Mouse (Mus musculus): Measurements from ENCODE around the gene Akap1. TPM values are rescaled to one million over a fixed set of nuclear protein-coding genes. Genes with fewer than 3 reads are reported as not detected.

Akap1 gene
- polyA plus RNA-seq, 1 experiment, result 24.8 TPM

DNA sequence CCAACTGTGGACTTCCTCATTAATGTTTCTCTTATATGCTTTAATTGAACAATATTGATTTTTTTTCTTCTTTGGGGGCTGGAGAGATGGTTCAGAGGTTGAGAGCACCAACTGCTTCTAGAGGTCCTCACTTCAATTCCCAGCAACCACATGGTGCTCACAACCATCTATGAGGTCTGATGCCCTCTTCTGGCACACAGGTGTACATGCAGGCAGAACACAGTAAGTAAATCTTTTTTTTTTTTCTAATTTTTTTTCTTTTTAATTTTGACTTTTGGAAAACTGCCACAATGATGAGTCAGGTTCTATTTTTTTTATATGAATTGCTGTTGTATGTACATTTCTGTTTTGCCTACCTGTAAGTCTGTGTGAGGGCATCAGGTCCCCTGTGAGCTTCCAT is 35.9 kb downstream of the Akap1 start:
- H3K79me3 ChIP-seq (ENCODE audit: low read depth), result no peaks in the 10 kb centered on the region
- no peaks in the 10 kb centered on the region for H3K79me2 ChIP-seq (ENCODE audit: control insufficient read depth, insufficient read depth)
- H3K36me3 ChIP-seq (ENCODE audit: control insufficient read depth, insufficient read depth), result peaks cover 21% of the 10 kb centered on the region
- no peak for TF ChIP-seq MYOG (IDR thresholded peaks at IDR 0.05; ENCODE audit: control insufficient read depth, extremely low read depth, insufficient read length)
- no peak for TF ChIP-seq FOSL1 (IDR thresholded peaks at IDR 0.05; ENCODE audit: insufficient read depth, low read length, poor library complexity, severe bottlenecking)
- no peak for TF ChIP-seq MAX (IDR thresholded peaks at IDR 0.05)
- no peak for TF ChIP-seq MYOD1 (IDR thresholded peaks at IDR 0.05; ENCODE audit: control insufficient read depth, insufficient read length, low read depth)
- TF ChIP-seq USF1 (IDR thresholded peaks at IDR 0.05; ENCODE audit: low read depth), result no peak
- no peak for TF ChIP-seq CEBPB (IDR thresholded peaks at IDR 0.05; ENCODE audit: low read depth)
- TF ChIP-seq CTCF (IDR thresholded peaks at IDR 0.05; ENCODE audit: control insufficient read depth, insufficient read depth, insufficient read length), result no peak
- H3K27me3 ChIP-seq (ENCODE audit: control insufficient read depth, insufficient read depth, insufficient read length), result no peaks in the 10 kb centered on the region
- no peak overlapping the region for H3ac ChIP-seq (ENCODE audit: control insufficient read depth, insufficient read length, low read depth)
- H3K4me3 ChIP-seq (ENCODE audit: insufficient read depth, poor library complexity, severe bottlenecking), result no peak overlapping the region

DNA sequence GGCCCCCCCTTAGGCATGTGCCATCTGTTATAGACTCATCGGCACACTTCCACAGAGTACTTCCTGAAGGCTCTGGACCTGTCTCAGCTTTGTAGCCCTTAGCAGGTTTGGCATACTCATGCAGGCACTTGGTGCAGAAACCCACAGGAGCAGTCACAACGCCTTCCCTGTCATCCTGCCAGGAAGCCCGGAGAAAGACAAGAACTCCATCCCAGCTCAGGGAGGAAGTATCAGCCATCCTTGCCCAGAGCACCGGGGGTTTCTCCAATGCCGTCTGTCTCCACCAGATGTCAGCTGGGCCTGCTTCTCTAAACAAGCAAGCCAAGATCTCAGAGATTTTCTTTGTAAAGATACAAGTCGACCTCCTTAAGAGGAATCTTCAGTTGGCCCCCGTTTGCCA is 38.5 kb downstream of the Akap1 start:
- TF ChIP-seq MYOD1 (IDR thresholded peaks at IDR 0.05; ENCODE audit: control insufficient read depth, insufficient read length, low read depth) (no peak), USF1 (IDR thresholded peaks at IDR 0.05; ENCODE audit: low read depth) (no peak), CEBPB (IDR thresholded peaks at IDR 0.05; ENCODE audit: low read depth) (no peak), CTCF (IDR thresholded peaks at IDR 0.05; ENCODE audit: control insufficient read depth, insufficient read depth, insufficient read length) (no peak), MYOG (IDR thresholded peaks at IDR 0.05; ENCODE audit: control insufficient read depth, extremely low read depth, insufficient read length) (no peak), FOSL1 (IDR thresholded peaks at IDR 0.05; ENCODE audit: insufficient read depth, low read length, poor library complexity, severe bottlenecking) (no peak), MAX (IDR thresholded peaks at IDR 0.05) (no peak)
- Histone ChIP-seq H3K27me3 (ENCODE audit: control insufficient read depth, insufficient read depth, insufficient read length) (no peaks in the 10 kb centered on the region), H3K4me3 (ENCODE audit: insufficient read depth, poor library complexity, severe bottlenecking) (no peak overlapping the region), H3ac (ENCODE audit: control insufficient read depth, insufficient read length, low read depth) (no peak overlapping the region), H3K36me3 (ENCODE audit: control insufficient read depth, insufficient read depth) (peaks cover 10% of the 10 kb centered on the region), H3K79me2 (ENCODE audit: control insufficient read depth, insufficient read depth) (no peaks in the 10 kb centered on the region), H3K79me3 (ENCODE audit: low read depth) (no peaks in the 10 kb centered on the region)

DNA sequence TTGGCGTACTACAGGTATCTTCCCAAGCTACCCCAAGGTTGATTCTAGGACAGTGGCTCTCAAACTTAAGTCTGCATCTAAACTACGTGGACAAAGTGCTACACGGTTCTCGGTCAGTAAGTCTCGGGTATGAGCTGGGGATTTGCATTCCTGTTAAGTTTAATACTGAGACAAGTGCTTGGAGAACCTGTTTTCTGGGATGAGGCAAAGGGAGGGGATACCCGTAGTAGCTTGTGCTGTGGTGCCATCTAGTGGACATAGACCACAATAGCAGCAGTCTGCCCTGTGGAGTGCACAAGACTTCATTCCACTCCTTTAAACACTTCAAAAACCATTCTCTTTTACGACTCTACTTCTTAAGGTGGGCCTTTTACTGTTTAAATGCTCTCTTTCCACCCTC is 41.4 kb downstream of the Akap1 start:
- TF ChIP-seq CEBPB (IDR thresholded peaks at IDR 0.05; ENCODE audit: low read depth), result no peak
- peak; percentile 45 for TF ChIP-seq CTCF (IDR thresholded peaks at IDR 0.05; ENCODE audit: control insufficient read depth, insufficient read depth, insufficient read length)
- TF ChIP-seq MAX (IDR thresholded peaks at IDR 0.05), result no peak
- Histone ChIP-seq H3K79me2 (ENCODE audit: control insufficient read depth, insufficient read depth) (no peaks in the 10 kb centered on the region), H3ac (ENCODE audit: control insufficient read depth, insufficient read length, low read depth) (peak overlapping the region; percentile 6), H3K4me3 (ENCODE audit: insufficient read depth, poor library complexity, severe bottlenecking) (no peak overlapping the region), H3K79me3 (ENCODE audit: low read depth) (no peaks in the 10 kb centered on the region), H3K36me3 (ENCODE audit: control insufficient read depth, insufficient read depth) (no peaks in the 10 kb centered on the region), H3K27me3 (ENCODE audit: control insufficient read depth, insufficient read depth, insufficient read length) (no peaks in the 10 kb centered on the region)

DNA sequence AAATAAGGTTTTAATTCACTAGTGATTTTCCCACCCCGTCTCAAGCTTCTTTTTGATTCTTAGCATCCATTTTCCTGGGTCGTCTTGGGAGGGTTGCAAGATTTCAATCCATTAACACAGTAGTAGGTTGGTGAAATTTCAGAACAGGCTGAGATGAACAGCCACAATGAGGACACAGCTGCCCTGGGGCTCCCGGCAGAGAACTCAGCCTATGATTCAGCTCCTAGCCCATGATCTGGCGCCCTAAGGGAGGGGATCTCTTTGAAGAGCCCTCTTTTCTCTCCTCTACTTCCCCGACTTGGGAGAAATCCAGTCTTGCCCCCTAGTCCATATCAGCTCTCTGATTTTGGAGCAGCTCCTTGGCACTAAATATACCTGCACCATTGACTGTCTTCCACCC is 41.9 kb downstream of the Akap1 start:
- Histone ChIP-seq H3K36me3 (ENCODE audit: control insufficient read depth, insufficient read depth) (no peaks in the 10 kb centered on the region), H3K4me3 (ENCODE audit: insufficient read depth, poor library complexity, severe bottlenecking) (no peak overlapping the region), H3K79me3 (ENCODE audit: low read depth) (no peaks in the 10 kb centered on the region), H3K79me2 (ENCODE audit: control insufficient read depth, insufficient read depth) (no peaks in the 10 kb centered on the region), H3ac (ENCODE audit: control insufficient read depth, insufficient read length, low read depth) (peak overlapping the region; percentile 18), H3K27me3 (ENCODE audit: control insufficient read depth, insufficient read depth, insufficient read length) (no peaks in the 10 kb centered on the region)
- TF ChIP-seq MYOG (IDR thresholded peaks at IDR 0.05; ENCODE audit: control insufficient read depth, extremely low read depth, insufficient read length) (no peak), FOSL1 (IDR thresholded peaks at IDR 0.05; ENCODE audit: insufficient read depth, low read length, poor library complexity, severe bottlenecking) (no peak), USF1 (IDR thresholded peaks at IDR 0.05; ENCODE audit: low read depth) (no peak), MAX (IDR thresholded peaks at IDR 0.05) (no peak), MYOD1 (IDR thresholded peaks at IDR 0.05; ENCODE audit: control insufficient read depth, insufficient read length, low read depth) (no peak), CTCF (IDR thresholded peaks at IDR 0.05; ENCODE audit: control insufficient read depth, insufficient read depth, insufficient read length) (no peak), CEBPB (IDR thresholded peaks at IDR 0.05; ENCODE audit: low read depth) (no peak)

DNA sequence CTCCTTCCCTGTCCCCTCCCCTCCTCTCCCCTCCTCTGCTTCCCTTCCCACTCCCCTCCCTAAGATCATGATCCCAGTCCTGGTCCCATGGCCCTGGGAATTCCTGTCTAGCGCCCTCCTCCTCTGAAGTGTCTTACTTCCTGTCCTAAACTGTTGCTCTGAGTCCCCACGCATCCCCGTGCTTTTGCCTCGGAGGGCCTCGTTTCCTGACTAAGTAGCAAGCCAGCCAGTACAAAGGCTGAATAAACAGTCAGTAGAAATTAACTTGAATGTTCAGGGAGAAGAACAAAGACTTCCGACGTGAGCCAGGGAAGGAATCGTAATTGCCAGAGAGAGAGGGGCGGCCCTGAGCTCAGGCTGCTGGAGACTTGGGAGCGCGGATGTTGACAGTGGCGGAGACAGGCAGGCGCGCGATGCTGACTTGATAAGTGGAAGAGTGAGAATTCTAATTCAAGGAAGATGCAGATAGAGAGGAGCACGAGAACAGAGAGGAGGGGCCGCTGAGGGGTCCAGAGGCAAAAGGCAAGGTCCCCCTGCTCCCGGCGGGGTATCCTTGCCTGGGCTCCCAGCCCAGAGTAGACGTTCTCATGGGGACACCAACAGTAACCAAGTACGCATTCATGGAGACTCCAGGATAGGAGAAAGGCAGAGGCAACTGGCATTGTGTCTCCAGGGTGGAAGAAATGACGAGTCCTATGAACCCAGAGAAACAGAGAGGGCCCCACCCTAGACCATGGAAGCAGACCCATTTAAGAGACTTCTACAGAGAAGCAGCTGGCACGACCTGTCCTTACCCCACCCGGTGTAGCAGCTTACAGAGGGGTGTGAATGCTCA is 43.4 kb downstream of the Akap1 start:
- Histone ChIP-seq H3K79me2 (ENCODE audit: control insufficient read depth, insufficient read depth) (no peaks in the 10 kb centered on the region), H3K4me3 (ENCODE audit: insufficient read depth, poor library complexity, severe bottlenecking) (no peak overlapping the region), H3ac (ENCODE audit: control insufficient read depth, insufficient read length, low read depth) (no peak overlapping the region), H3K79me3 (ENCODE audit: low read depth) (no peaks in the 10 kb centered on the region), H3K36me3 (ENCODE audit: control insufficient read depth, insufficient read depth) (no peaks in the 10 kb centered on the region), H3K27me3 (ENCODE audit: control insufficient read depth, insufficient read depth, insufficient read length) (no peaks in the 10 kb centered on the region)
- no peak for TF ChIP-seq CEBPB (IDR thresholded peaks at IDR 0.05; ENCODE audit: low read depth)
- TF ChIP-seq USF1 (IDR thresholded peaks at IDR 0.05; ENCODE audit: low read depth), result no peak
- no peak for TF ChIP-seq MAX (IDR thresholded peaks at IDR 0.05)
- TF ChIP-seq CTCF (IDR thresholded peaks at IDR 0.05; ENCODE audit: control insufficient read depth, insufficient read depth, insufficient read length), result no peak
- TF ChIP-seq MYOD1 (IDR thresholded peaks at IDR 0.05; ENCODE audit: control insufficient read depth, insufficient read length, low read depth), result no peak
- TF ChIP-seq FOSL1 (IDR thresholded peaks at IDR 0.05; ENCODE audit: insufficient read depth, low read length, poor library complexity, severe bottlenecking), result no peak
- no peak for TF ChIP-seq MYOG (IDR thresholded peaks at IDR 0.05; ENCODE audit: control insufficient read depth, extremely low read depth, insufficient read length)
